Comparison of ENCODE assay signal across 25 mouse cellular contexts in the genomic region with DNA sequence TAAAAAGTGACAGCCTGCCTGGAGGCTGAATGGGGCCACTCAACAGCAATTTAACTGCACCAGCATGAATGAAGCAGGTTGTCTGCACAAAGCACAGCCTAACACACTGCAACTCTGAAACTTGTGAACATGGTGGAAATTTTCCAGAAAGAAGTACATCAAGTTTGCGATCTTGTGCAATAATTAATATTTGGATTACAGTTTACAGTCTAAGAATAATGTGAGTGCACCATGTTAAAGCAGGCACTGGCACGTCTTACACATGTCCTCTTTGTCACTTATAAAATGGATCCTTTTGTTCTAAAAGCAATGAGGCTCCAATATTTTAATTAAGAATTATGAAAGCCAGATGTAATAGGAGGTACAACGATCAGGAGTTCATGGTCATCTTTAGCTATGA.
"Had no signal": no experiment of that assay in that cellular context is flagged by ENCODE, and none has a peak within 500 bp of the region (broad histone marks: within the 10 kb centered on the region; RNA-seq: fewer than 3 reads in every experiment).

No protein-coding gene starts in this region.

- H3K36me3 ChIP-seq: hindbrain, embryonic 15.5 days had no signal

- H3K4me2 ChIP-seq: heart, embryonic 12.5 days; hindbrain, embryonic 13.5 days; hindbrain, embryonic 15.5 days; limb, embryonic 12.5 days; liver, embryonic 11.5 days; liver, embryonic 13.5 days had no signal

- H3K4me1 ChIP-seq: hindbrain, embryonic 13.5 days; hindbrain, embryonic 15.5 days had no signal

- H3K27ac ChIP-seq: gastrocnemius, adult 2 months; heart, embryonic 10.5 days; hindbrain, embryonic 13.5 days; hindbrain, embryonic 15.5 days; hindbrain, postnatal 0 days; layer of hippocampus, adult 2 months; left cerebral cortex, adult 2 months; limb, embryonic 10.5 days; limb, embryonic 12.5 days; liver, embryonic 13.5 days had no signal

- H3K27me3 ChIP-seq: heart, embryonic 12.5 days; hindbrain, embryonic 13.5 days; hindbrain, embryonic 15.5 days; limb, embryonic 12.5 days; liver, embryonic 13.5 days had no signal

- H3K9ac ChIP-seq: heart, embryonic 12.5 days; hindbrain, embryonic 13.5 days; hindbrain, embryonic 15.5 days; limb, embryonic 12.5 days; liver, embryonic 13.5 days had no signal

- H3K9me3 ChIP-seq: heart, embryonic 10.5 days; heart, embryonic 12.5 days; hindbrain, embryonic 13.5 days; hindbrain, embryonic 15.5 days; limb, embryonic 10.5 days; limb, embryonic 12.5 days; liver, embryonic 13.5 days had no signal

- ATAC-seq: hindbrain, postnatal 0 days; intestine, embryonic 16.5 days had no signal

- H3K4me3 ChIP-seq: gastrocnemius, adult 2 months; heart, embryonic 10.5 days; heart, embryonic 12.5 days; hindbrain, embryonic 13.5 days; hindbrain, embryonic 15.5 days; layer of hippocampus, adult 2 months; left cerebral cortex, adult 2 months; limb, embryonic 10.5 days; limb, embryonic 12.5 days; liver, embryonic 13.5 days had no signal

- DNase-seq: gastrocnemius, adult 2 months; gastrocnemius, postnatal 10 days; gastrocnemius, postnatal 25 days; heart, adult 18-20 months; heart, postnatal 10 days; heart, postnatal 36 days; kidney, adult 11 months; kidney, adult 2 months; kidney, adult 9 months; kidney, postnatal 10 days; kidney, postnatal 25 days; kidney, postnatal 4 days; liver; liver, embryonic 13.5 days had no signal
